Mouse (Mus musculus): ENCODE data around the gene Lrrc28. TPM values are rescaled to one million over a fixed set of nuclear protein-coding genes. Genes with fewer than 3 reads are reported as not detected.

Lrrc28 gene
- total RNA-seq, 4 experiments from 2014 or later: 30.1 to 41.4 (median 32.4) TPM

GRCm38 (mm10) chr7:67487889-67488411 is 157.1 kb downstream of the Lrrc28 start:
- peak in 1 of 2 experiments; percentile 37 for DNase-seq (ENCODE audit: low spot score in 2 of 2)

DNA sequence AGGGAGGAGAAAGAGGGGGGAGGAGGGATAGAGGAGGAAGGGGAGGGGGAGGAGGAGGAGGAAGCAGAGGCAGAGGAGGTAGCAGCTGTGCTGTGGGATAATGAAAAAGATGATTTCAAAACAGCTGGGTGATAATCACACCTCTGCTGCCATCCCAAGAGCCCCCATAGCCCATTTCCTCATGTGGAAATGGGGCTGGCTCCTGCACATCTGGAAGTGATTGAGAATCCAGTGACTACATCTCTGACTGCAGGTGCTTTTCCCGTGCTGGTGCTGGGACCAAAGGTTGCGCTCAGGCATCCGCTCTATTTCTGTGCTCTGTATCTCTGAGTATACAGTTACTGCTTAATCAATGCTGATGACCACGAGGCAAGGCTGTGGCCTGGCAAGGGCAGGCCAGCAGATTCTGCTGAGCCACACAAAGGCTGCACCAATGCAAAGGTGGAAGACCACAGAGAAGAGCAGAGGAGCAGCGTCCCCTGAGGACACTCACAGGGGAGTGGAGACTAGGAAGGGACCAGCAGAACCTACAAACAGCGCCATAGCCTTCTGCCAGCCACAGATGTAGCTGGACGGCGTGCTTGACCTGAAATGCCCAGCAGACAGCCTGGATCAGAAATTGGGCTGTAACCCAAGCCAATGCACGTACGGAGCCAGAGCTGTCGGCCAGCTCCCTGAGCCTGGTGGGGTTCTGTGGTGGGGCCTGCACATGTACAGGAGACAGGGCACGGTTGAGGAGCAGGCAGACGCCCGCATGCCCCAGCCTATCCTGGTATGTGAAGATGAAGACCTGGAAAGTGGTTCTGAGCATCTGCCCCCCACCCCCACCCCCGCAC is 157.9 kb downstream of the Lrrc28 start:
- DNase-seq (ENCODE audit: low spot score in 2 of 2): no peak

DNA sequence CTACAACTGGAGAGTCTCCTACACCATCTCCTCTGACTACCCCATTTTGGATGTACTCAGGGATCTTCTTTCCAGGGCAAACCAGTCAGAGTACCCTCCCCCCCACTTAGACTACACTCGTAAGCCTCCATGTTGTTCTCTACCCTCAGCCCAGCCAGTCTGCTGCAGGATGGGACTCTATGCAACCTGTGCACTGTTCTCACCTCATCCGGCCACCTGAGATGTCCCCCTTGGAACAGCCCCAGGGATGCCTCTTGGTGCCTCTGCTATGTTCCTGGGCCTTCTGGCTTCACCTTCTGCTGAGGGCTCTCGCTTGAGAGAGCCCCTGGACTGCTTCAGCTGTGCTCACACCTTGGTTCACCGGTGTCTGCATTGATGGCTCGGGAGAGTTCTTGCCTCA is 158.7 kb downstream of the Lrrc28 start:
- DNase-seq (ENCODE audit: low spot score in 2 of 2): no peak

GRCm38 (mm10) chr7:67483698-67484097 is 161.4 kb downstream of the Lrrc28 start:
- DNase-seq (ENCODE audit: low spot score in 2 of 2): no peak

DNA sequence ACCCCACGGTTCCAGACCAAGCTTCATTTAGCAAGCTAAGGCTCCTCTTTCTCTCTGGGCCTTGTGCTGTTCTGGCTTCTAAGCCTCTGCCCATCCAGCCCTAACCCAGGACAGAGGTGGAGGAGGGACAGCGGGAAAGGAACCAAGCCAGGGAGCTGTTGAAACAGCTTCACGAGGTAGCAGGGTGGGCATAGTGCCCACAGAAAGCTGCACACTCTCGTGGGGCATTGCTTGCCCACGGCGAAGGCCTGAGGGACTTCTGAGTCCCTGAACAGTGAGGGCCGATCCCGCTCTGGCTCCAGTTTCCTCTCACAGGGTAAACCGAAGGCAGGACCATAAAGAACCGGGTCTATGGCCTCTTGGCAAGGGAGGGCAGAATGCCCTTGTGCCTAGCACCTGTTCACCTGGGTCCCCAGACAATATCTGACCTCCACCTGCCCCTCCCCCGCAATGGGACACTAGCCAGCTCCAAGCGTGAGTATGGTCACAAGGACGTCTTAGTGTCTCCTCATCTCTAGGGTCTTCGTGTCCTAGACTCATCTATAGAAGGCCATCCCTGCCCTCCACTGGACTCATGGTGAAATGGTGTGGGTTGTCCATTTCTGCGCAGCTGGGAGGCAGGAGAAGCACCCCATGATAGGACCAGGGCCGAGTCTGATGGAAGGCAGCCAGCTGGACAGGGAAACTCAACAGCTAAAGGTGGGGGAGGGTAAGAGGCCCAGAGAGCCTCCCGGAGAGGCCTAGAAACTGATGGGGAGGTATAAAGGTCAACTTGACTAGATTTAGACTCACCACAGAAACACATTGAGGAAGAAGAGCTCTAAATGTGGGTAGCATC is 165.3 kb downstream of the Lrrc28 start:
- no peak for DNase-seq (ENCODE audit: low spot score in 2 of 2)

DNA sequence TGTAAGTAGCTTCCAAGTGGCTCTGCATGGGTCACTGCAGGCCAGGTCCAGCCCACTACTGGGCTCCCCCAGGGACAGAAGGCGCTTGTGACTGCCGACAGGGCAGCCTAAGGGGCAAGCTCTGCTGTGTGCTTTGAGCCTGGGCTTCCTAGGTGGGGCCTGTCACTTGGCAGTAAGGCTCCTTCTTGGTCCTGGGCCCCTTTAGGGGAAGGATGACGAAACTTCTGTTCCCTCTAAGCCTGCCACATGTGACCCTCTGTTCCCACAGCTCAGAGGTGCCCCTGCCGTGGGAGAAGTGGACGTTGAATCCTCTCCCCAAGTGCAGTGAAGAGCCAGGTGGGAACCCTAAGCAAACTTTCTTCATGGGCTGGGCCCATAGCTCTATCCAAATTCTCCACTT is 165.9 kb downstream of the Lrrc28 start:
- no peak for DNase-seq (ENCODE audit: low spot score in 2 of 2)

DNA sequence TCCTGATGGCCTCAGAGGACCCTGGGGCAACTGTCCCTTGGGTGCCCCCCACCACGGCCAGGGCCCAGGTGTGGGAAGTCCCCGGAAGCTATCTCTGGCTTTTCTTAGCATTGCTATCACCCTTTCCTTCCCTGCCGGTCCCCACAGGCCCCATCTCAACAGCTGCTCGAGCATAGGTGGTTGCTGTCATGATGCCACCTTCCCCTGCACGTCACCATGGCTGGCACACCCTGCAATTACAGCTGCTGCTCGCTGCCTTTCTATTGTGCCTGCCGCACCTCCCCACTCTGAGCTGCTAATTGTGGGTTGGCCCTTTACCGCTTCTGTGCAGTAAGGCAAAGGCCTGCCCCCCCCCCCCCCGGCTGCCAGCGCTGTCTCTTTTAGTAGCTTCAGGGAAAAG is 167.1 kb downstream of the Lrrc28 start:
- peak in 1 of 2 experiments; percentile 52 for DNase-seq (ENCODE audit: low spot score in 2 of 2)

GRCm38 (mm10) chr7:67471295-67471694 is 173.8 kb downstream of the Lrrc28 start:
- DNase-seq (ENCODE audit: low spot score in 2 of 2): no peak

GRCm38 (mm10) chr7:67468802-67469408 is 176.2 kb downstream of the Lrrc28 start:
- no peak for DNase-seq (ENCODE audit: low spot score in 2 of 2)

DNA sequence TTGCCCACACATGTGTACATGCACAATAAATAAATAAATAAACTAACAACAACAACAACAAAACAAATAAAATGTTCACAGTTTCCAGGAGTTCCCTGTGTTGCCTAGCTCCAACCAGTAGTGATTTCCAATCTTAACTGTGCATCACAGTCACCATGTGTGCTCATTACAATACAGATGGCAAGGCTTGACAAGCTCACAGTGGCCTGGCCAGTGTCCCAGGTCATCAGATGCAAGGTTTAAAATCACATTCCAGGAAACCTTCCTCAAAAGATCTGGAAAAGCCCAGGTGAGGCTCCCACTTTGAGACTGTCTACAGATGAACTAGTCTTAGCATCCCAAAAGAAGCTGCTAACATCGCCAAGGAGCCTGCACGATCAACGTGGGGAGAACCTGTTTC is 176.9 kb downstream of the Lrrc28 start:
- DNase-seq (ENCODE audit: low spot score in 2 of 2): no peak

DNA sequence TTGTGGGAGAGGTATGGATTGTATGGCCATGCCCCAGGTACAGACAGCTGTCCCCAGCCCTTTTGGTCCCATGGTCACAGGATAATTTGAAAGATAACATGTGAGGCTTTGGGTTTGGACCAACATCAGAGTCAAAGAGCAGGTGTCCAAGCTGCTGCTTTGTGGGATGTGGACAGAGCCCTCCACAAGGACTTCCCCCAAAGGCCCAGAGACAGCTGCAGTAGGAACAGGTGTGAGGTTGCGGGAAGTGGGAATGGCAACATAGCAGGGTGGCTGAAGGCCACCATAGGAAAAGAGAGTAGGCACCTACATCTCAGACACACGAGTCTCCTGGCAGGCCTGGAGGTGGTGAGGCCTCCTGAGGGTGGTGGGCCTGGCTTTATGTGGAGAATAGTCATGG is 178.7 kb downstream of the Lrrc28 start:
- DNase-seq (ENCODE audit: low spot score in 2 of 2): no peak

GRCm38 (mm10) chr7:67464633-67465032 is 180.4 kb downstream of the Lrrc28 start:
- DNase-seq (ENCODE audit: low spot score in 2 of 2): no peak

- DNase-seq (ENCODE audit: low spot score in 2 of 2): no peak
Measured at GRCm38 (mm10) chr7:67463565-67463964, 181.5 kb downstream of the Lrrc28 start.

Other genes starting within 250 kb of the Lrrc28 start
- gene Ttc23, start 2.1 kb upstream of the Lrrc28 start, total RNA-seq (2022): 10 to 100 TPM in 1 of 4 experiments, 1 to 10 TPM in 3; 6.2 to 13.1 (median 6.6) TPM
- gene Synm, start 114.5 kb upstream of the Lrrc28 start, total RNA-seq (2022): 10 to 100 TPM; 18.3 to 20.8 (median 19.8) TPM